Mouse (Mus musculus) E14TG2a.4 (cell line): ENCODE measurements around the gene Fam174b.

Experiments
- CTCF ChIP-seq: conservative IDR thresholded peaks from 2 replicates; pipeline ENCODE4 v1.5.1; 2014; ENCODE audit warnings: low read length
- NANOG ChIP-seq: IDR thresholded peaks from 2 replicates; pipeline ENCODE4 v1.6.1; 2014; ENCODE audit warnings: borderline replicate concordance, low read length, mixed read lengths
- POU5F1 ChIP-seq: IDR thresholded peaks from 2 replicates; pipeline ENCODE4 v1.6.1; 2014; ENCODE audit warnings: low read length, borderline replicate concordance

DNA sequence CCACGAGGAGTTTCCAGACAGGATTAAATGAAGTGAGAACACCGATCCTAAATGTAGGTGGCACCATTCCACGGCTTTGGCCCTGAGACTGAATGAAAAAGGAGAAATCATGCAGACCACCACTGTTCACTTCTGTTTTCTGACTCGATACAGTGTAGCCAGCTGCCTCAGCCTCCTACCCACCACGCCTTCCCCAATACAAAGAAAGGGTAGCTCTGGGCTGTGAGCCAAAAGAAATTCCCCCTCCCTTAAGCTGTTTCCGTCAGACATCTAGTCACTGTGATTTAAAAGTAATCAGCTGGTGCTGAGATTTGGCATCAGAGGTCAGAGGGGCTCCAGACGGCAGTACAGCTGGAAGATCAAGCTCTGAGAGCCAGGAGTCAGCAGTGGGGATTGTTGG is 10.2 kb upstream of the Fam174b start:
- TF ChIP-seq CTCF = no peak
- no peak for TF ChIP-seq POU5F1
- no peak for TF ChIP-seq NANOG
